Mouse (Mus musculus): ENCODE data around the gene Necab3. TPM values are rescaled to one million over a fixed set of nuclear protein-coding genes. Genes with fewer than 3 reads are reported as not detected.

Necab3 gene
- 11.5 and 17.4 TPM in 2 replicates for polyA plus RNA-seq (2015; fragmentation: Nextera tagmentation; extraction: Ambion mirVana)

DNA sequence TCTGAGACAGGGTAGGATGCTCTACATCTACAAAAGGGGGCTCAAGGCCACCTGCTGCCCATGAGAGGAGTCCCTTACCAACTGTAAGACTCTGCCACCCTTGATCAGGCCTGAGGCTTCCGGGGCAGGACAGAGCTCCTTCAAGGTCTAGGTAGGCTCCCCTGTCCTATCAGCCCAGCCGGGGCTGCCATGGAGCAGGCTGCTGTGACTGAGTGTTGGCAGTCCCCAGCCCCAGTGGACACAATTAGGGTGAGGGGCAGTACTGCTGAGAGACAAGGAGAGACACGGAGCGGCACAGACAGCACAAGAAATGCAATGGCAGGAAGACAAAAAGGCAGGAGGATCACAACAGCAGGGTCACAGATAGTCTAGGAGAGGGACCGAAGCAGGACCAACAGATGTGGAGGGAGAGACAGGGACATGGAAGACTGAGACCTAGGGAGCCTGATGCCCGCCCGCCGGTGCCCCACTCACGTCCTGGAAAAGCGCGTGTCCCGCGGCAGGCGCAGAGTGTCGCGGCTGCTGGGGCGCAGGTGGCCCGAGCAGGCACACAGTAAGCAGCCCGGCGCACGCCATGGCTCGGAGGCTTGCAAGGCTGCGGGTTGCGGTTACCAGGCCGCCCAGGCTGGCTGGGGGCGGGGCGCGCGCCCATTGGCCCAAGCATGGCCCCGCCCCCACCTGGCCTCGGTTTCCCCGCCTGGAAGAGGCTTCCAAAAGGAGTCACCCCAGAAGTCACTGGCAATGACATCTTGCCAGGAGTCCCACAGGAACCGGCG, at the start of gene Necab3:
Gene Necab3, minus strand, starts transcription at position 627 of the 776 bp plus-strand sequence.
- H3K4me1 ChIP-seq (replicated peaks): peaks cover 38% of the 10 kb centered on the region
- no peaks in the 10 kb centered on the region for H3K36me3 ChIP-seq
- H3K4me3 ChIP-seq: peak within 1 kb of the TSS; percentile 42
- H3K9ac ChIP-seq: peak within 1 kb of the TSS; percentile 66
- H3K27ac ChIP-seq (replicated peaks): peak within 1 kb of the TSS; percentile 16
- H3K4me2 ChIP-seq: peak within 1 kb of the TSS; percentile 73
- no peaks in the 10 kb centered on the region for H3K9me3 ChIP-seq
- 2% methylated on average over 34 of the region's 34 CpGs for WGBS
- H3K27me3 ChIP-seq: no peaks in the 10 kb centered on the region
- peak; percentile 86 for ATAC-seq (ENCODE audit: low read depth)

GRCm38 (mm10) chr2:154606965-154607364, 48.3 kb upstream of the Necab3 start:
- Histone ChIP-seq H3K9me3 (no peaks in the 10 kb centered on the region), H3K27me3 (peaks cover 10% of the 10 kb centered on the region), H3K36me3 (no peaks in the 10 kb centered on the region), H3K4me3 (no peak overlapping the region), H3K9ac (no peak overlapping the region), H3K27ac (replicated peaks) (no peak overlapping the region), H3K4me1 (replicated peaks) (peaks cover 17% of the 10 kb centered on the region), H3K4me2 (no peak overlapping the region)
- no peak for ATAC-seq (ENCODE audit: low read depth)
- WGBS: 69% methylated on average over 1 of the region's 1 CpGs

- Histone ChIP-seq H3K9me3 (no peaks in the 10 kb centered on the region), H3K27me3 (peaks cover 10% of the 10 kb centered on the region), H3K36me3 (no peaks in the 10 kb centered on the region), H3K27ac (replicated peaks) (no peak overlapping the region), H3K4me1 (replicated peaks) (peaks cover 17% of the 10 kb centered on the region), H3K9ac (0 out of 2 replicates have a peak overlapping the region, but pooled peaks have one; percentile 47), H3K4me3 (peak overlapping the region; percentile 57), H3K4me2 (peak overlapping the region; percentile 74)
- WGBS: 37% methylated on average over 7 of the region's 7 CpGs
- no peak for ATAC-seq (ENCODE audit: low read depth)
Measured at GRCm38 (mm10) chr2:154604156-154604555, 45.5 kb upstream of the Necab3 start.

DNA sequence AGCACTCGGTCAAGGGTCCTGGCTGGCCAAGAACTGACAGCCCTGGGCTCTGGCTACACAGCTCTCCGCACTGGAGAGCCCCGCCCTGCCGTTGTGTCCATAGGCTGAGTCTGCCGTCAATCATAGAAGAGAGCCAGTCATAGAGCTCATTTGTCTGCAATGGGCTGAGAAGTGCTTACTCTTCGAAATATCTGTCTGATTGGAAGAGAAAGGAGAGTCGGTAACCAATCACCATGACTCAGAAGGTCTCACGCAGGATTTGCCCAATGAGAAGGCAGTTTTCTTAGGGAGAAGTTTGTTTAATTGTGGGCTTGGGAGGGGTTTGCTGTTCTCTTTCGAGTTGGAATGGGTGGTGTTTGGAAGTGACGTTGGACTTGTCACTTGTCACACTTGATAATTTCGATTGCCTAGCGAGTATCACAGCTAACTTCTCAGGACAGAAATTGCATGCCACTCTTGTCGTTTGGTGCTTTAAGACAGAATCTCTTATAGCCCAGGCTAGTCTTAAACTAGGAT, 45.0 kb upstream of the Necab3 start, which contains the start of gene Pxmp4:
Gene Pxmp4, minus strand, starts transcription at position 71 of the 516 bp plus-strand sequence.
- H3K4me2 ChIP-seq: peak within 1 kb of the TSS; percentile 74
- no peaks in the 10 kb centered on the region for H3K36me3 ChIP-seq
- under 1% methylated on average over 13 of the region's 13 CpGs for WGBS
- no peaks in the 10 kb centered on the region for H3K9me3 ChIP-seq
- H3K4me1 ChIP-seq (replicated peaks): peaks cover 17% of the 10 kb centered on the region
- peak within 1 kb of the TSS; percentile 57 for H3K4me3 ChIP-seq
- peak within 1 kb of the TSS; percentile 80 for H3K9ac ChIP-seq
- H3K27ac ChIP-seq (replicated peaks): peak within 1 kb of the TSS; percentile 53; the same call in 1 of the 2 replicates
- ATAC-seq (ENCODE audit: low read depth): peak; percentile 100
- peaks cover 10% of the 10 kb centered on the region for H3K27me3 ChIP-seq

- H3K4me1 ChIP-seq (replicated peaks): peaks cover 17% of the 10 kb centered on the region
- H3K36me3 ChIP-seq: no peaks in the 10 kb centered on the region
- H3K9me3 ChIP-seq: no peaks in the 10 kb centered on the region
- peak overlapping the region; percentile 57 for H3K4me3 ChIP-seq
- H3K9ac ChIP-seq: peak overlapping the region; percentile 80
- H3K27me3 ChIP-seq: peaks cover 6% of the 10 kb centered on the region; the same call in 1 of the 2 replicates
- ATAC-seq (ENCODE audit: low read depth): no peak; the same call in 1 of the 2 replicates
- peak overlapping the region; percentile 53; the same call in 1 of the 2 replicates for H3K27ac ChIP-seq (replicated peaks)
- 18% methylated on average over 22 of the region's 22 CpGs for WGBS
- peak overlapping the region; percentile 74 for H3K4me2 ChIP-seq
Measured at GRCm38 (mm10) chr2:154603007-154603637, 44.4 kb upstream of the Necab3 start.

DNA sequence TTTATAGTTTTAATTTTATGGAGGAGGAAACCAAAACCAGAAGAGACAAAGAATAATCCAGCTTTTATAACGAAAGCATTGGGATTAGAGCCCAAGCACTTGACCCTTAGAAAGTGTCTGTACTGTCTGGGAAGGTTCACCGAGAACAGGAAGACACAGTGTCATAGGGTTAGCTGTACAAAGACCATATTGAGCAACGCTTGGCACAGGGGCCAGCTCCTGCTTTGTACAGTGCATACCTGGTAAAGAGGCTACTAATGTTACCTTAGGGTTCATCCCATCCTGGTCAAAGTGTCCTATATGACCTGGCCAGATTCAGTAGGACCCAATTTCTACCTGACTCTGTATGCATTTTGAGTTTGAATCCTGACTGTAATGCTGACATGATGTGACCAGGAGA, 42.6 kb upstream of the Necab3 start:
- no peaks in the 10 kb centered on the region for H3K36me3 ChIP-seq
- no peak for ATAC-seq (ENCODE audit: low read depth)
- H3K9me3 ChIP-seq: no peaks in the 10 kb centered on the region
- no peak overlapping the region for H3K9ac ChIP-seq
- H3K27ac ChIP-seq (replicated peaks): no peak overlapping the region
- H3K4me1 ChIP-seq (replicated peaks): peaks cover 17% of the 10 kb centered on the region
- WGBS: 78% methylated on average over 3 of the region's 3 CpGs
- no peak overlapping the region for H3K4me3 ChIP-seq
- no peak overlapping the region for H3K4me2 ChIP-seq
- 0 out of 2 replicates have a peak, but pooled peaks cover 6% of the 10 kb centered on the region for H3K27me3 ChIP-seq

DNA sequence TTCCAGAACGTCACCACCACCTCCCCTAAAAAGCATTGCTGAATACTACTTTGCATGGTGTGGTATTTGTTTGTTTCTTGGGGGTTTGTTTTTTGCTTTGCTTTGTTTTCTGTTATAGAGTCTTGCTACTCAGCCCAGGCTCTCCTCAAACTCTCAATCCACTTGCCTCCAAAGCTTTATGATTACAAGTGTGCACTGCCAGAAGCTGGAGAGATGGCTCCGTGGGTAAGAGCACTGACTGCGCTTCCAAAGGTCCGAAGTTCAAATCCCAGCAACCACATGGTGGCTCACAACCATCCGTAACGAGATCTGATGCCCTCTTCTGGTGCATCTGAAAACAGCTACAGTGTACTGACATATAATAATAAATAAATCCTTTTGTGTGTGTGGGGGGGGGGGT, 41.9 kb upstream of the Necab3 start:
- 79% methylated on average over 6 of the region's 6 CpGs for WGBS
- Histone ChIP-seq H3K9me3 (no peaks in the 10 kb centered on the region), H3K27me3 (0 out of 2 replicates have a peak, but pooled peaks cover 2% of the 10 kb centered on the region), H3K4me1 (replicated peaks) (peaks cover 17% of the 10 kb centered on the region), H3K27ac (replicated peaks) (no peak overlapping the region), H3K4me3 (no peak overlapping the region), H3K36me3 (no peaks in the 10 kb centered on the region; the same call in 1 of the 2 replicates), H3K9ac (no peak overlapping the region), H3K4me2 (no peak overlapping the region)
- ATAC-seq (ENCODE audit: low read depth): no peak

DNA sequence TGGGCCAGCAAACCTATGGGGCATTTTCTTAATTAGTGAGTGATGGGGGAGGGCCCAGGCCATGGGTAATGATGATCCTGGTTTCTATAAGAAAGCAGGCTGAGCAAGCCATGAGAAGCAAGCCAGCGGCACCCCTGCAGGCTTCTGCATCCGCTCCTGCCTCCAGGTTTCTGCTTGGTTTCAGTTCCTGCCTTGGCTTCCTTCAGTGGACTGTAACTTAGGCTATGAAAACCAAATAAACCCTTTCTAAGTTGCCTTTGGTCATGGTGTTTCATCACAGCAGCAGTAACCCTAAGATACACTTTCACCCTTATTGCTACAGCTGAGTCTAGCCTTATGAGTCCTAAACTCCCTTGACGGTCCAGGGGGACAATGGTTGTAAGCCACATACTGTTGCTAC, 38.7 kb upstream of the Necab3 start:
- no peak overlapping the region for H3K4me2 ChIP-seq
- no peak for ATAC-seq (ENCODE audit: low read depth)
- 88% methylated on average over 3 of the region's 3 CpGs for WGBS

DNA sequence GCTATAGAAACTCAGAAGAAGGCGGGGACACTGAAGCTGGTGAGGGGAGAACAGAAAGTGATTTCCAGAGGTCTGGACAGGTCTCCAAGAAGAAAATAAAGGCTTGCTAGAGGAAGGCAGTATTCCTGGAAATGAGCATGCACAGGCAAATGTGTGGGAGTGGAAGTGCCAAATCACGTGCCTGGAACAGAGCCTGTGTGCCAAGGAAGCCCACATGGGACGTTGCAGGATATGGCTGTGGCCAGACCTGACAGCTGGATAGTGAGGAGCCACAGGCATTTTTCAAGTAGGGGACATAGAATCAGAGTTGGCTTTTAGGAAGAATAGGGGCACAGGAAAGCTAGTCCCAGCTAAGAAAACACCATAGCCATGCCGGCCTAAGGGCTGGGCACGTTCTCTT, 37.1 kb upstream of the Necab3 start:
- Histone ChIP-seq H3K4me1 (replicated peaks) (no peaks in the 10 kb centered on the region), H3K27me3 (no peaks in the 10 kb centered on the region), H3K4me3 (no peak overlapping the region), H3K36me3 (peaks cover 14% of the 10 kb centered on the region), H3K4me2 (no peak overlapping the region), H3K27ac (replicated peaks) (no peak overlapping the region), H3K9ac (no peak overlapping the region), H3K9me3 (no peaks in the 10 kb centered on the region)
- ATAC-seq (ENCODE audit: low read depth): no peak
- WGBS: 82% methylated on average over 5 of the region's 5 CpGs

More for the DNA sequence above, 38.7 kb upstream of the Necab3 start:
- Histone ChIP-seq H3K4me1 (replicated peaks) (peaks cover under 1% of the 10 kb centered on the region; the same call in 1 of the 2 replicates), H3K27me3 (no peaks in the 10 kb centered on the region), H3K9ac (no peak overlapping the region), H3K27ac (replicated peaks) (no peak overlapping the region), H3K9me3 (no peaks in the 10 kb centered on the region), H3K4me3 (no peak overlapping the region), H3K36me3 (peaks cover 14% of the 10 kb centered on the region)

DNA sequence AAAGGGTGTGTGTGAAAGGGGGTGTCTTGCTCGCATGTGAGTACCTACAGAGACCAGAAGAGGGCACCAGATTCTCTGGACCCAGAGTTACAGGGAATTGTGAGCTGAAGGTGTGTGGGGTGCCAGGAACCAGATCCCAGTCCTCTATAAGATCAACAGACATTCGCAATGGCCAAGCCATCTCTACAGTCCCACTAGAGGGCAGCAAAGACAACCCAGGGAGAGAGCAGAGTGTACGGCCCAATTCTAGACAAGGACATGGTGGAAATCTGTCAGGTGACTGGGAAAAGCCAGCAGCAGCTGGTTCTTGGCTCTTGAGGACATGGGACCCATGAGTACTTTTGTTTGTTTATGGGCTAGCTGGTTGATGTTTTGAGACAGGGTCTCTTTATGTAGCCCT, 34.3 kb upstream of the Necab3 start:
- Histone ChIP-seq H3K4me2 (no peak overlapping the region), H3K27ac (replicated peaks) (no peak overlapping the region), H3K9ac (no peak overlapping the region), H3K27me3 (no peaks in the 10 kb centered on the region), H3K36me3 (peaks cover 14% of the 10 kb centered on the region), H3K9me3 (no peaks in the 10 kb centered on the region), H3K4me3 (no peak overlapping the region), H3K4me1 (replicated peaks) (no peaks in the 10 kb centered on the region)
- no peak for ATAC-seq (ENCODE audit: low read depth)
- WGBS: 89% methylated on average over 3 of the region's 3 CpGs

GRCm38 (mm10) chr2:154591239-154591638, 32.5 kb upstream of the Necab3 start:
- Histone ChIP-seq H3K9me3 (no peaks in the 10 kb centered on the region), H3K9ac (no peak overlapping the region), H3K27me3 (no peaks in the 10 kb centered on the region), H3K4me1 (replicated peaks) (no peaks in the 10 kb centered on the region), H3K4me2 (no peak overlapping the region), H3K27ac (replicated peaks) (no peak overlapping the region), H3K36me3 (peaks cover 21% of the 10 kb centered on the region), H3K4me3 (no peak overlapping the region)
- WGBS: 89% methylated on average over 3 of the region's 3 CpGs
- ATAC-seq (ENCODE audit: low read depth): no peak

GRCm38 (mm10) chr2:154589051-154589450, 30.4 kb upstream of the Necab3 start:
- no peak for ATAC-seq (ENCODE audit: low read depth)
- Histone ChIP-seq H3K4me1 (replicated peaks) (peaks cover 18% of the 10 kb centered on the region), H3K36me3 (peaks cover 13% of the 10 kb centered on the region), H3K27ac (replicated peaks) (no peak overlapping the region), H3K4me2 (no peak overlapping the region), H3K4me3 (no peak overlapping the region), H3K9ac (no peak overlapping the region), H3K9me3 (no peaks in the 10 kb centered on the region), H3K27me3 (no peaks in the 10 kb centered on the region)
- WGBS: 85% methylated on average over 4 of the region's 4 CpGs

Measured in neural tube, embryonic 13.5 days (tissue).